Mouse (Mus musculus) pancreas, adult 10 weeks (tissue): ENCODE measurements around the gene Usp29. TPM values are rescaled to one million over a fixed set of nuclear protein-coding genes. Genes with fewer than 3 reads are reported as not detected.

Source experiments
- polyA plus RNA-seq: library from polyadenylated mRNA; stranded (reverse); fragments of 350-450 nt; fragmentation: Illumina TruSeq; extraction: RNeasy Lipid Tissue Mini Kit (QIAGEN cat#74804); gene quantifications from one replicate; pipeline ENCODE4 v1.2.3, GENCODE M21; 2015; ENCODE audit warnings: low read depth, low replicate concordance; ENCODE audit not compliant: insufficient read depth

Gene Usp29
- polyA plus RNA-seq: 1.5 TPM

DNA sequence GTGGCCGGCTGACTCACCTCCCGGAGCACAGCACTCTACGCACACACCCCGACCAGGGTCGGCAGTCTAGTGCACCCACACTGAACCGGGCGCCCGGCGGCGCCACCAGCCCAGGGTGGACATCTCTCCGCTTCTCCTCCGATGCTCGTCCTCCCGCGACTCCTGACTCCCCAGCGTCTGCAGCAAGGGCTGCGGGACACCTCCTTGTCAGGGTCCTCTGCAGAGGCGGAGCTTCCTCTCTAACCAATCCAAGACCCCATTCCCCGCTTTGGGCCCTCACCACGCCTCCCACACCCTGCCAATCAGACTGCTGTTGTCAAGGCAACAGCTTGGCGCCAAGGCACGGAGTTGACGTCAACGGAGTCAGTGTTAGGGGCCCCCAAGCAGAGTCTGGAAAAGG lies at the start of gene Usp29, which contains the start of gene Peg3:
TSS of gene Usp29 (plus strand) at position 338 of the 400 bp plus-strand sequence.
TSS of gene Peg3 (minus strand) at position 191 of the 400 bp plus-strand sequence.

DNA sequence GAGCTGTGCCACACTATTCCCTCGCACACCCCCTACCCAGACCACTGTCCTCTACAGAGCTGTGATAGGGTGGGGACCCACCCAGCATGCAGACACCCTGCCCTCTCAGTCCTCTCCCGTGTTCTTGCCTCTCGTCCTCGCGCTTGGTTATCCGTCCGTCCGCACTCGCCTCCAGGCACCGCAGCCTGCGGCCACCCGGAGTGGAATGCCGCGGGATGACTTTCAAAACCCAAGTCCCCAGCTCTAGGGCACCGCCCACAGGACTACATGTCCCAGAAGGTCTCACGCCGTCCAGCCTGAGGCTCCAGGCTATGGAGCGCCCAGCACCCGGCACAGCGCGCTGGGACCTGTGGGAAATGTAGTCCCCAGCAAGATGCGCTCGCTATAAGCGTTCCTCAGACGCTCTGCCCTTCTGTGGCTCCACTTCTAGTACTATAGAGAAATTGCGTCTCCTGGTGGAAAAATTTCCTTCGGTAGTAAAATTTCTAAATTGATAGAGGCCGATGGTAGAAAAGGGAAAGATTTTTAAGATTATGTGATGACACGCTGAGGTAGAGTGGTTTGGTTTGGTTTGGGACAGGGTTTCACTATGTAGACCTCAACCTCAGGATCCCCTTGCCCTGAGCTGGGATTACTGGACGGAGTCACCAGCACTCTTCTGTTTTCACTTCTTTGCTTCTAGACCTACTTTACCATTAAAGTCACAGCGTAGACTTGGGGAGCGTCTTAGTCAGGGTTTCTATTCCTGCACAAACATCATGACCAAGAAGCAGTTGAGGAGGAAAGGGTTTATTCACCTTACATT lies 33.9 kb upstream of the Usp29 start, which contains the start of gene Zim1:
TSS of gene Zim1 (minus strand) at position 210 of the 805 bp plus-strand sequence.

DNA sequence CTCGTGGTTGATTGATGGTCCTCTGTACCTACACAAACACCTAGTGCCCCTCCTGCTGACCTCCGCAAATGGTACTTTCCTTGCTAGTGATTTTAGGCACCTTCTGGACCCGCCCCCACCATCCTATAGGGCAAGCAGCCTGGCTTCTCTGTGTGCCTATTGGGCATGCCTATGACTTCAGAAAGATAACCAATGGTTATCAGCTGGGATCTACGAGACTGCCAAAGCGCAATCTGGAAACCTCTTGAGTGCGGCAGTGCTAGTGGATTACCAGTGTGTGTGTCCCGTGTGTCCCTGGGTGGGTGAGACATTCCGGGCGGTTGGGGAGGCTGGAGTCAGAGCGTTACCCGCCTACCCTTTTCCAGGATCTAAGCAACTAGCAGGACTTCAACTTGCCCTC lies 264.9 kb downstream of the Usp29 start, which contains the start of gene Aurkc:
TSS of gene Aurkc (plus strand) at position 50 of the 400 bp plus-strand sequence.

Other genes starting within 250 kb of the Usp29 start
- not detected for gene Olfr5, start 243.6 kb upstream of the Usp29 start, polyA plus RNA-seq
- gene Olfr1347, start 230.8 kb upstream of the Usp29 start, polyA plus RNA-seq: not detected
- not detected for gene Olfr1348, start 221.8 kb upstream of the Usp29 start, polyA plus RNA-seq
- gene Olfr1349, start 207.6 kb upstream of the Usp29 start, polyA plus RNA-seq: not detected
- gene Olfr1350, start 165.7 kb upstream of the Usp29 start, polyA plus RNA-seq: not detected
- gene Zim1, start 34.1 kb upstream of the Usp29 start, polyA plus RNA-seq: 5.8 TPM
- 39.1 TPM for gene Peg3, start 147 bp upstream of the Usp29 start, polyA plus RNA-seq